In genomic region chr11:120550810-120551440, GRCm38 (mm10) we compare ENCODE assay signal across 8 mouse cellular contexts. TPM values are rescaled to one million over a fixed set of nuclear protein-coding genes. Genes with fewer than 3 reads are reported as not detected.
A peak's percentile ranks its signal among the peaks of the same experiment; 100 is the strongest.
DNase-seq lines count a peak whose midpoint lies in the region; ATAC-seq and TF ChIP-seq lines count a peak whose summit lies in the region.

Gene Ppp1r27, minus strand, starts transcription at chr11:120551132.

- WGBS in lung, adult 2 months, result 93% methylated on average over 28 of the region's 28 CpGs
- 91% methylated on average over 28 of the region's 28 CpGs for WGBS in embryonic facial prominence, embryonic 15.5 days
- 95% methylated on average over 28 of the region's 28 CpGs for WGBS in hindbrain, postnatal 0 days
- 94% methylated on average over 28 of the region's 28 CpGs for WGBS in neural tube, embryonic 12.5 days

- no peaks in the 10 kb centered on the region for H3K27me3 ChIP-seq in embryonic facial prominence, embryonic 15.5 days
- H3K27me3 ChIP-seq in hindbrain, postnatal 0 days (ENCODE audit: insufficient read depth, low read length), result no peaks in the 10 kb centered on the region
- no peaks in the 10 kb centered on the region for H3K27me3 ChIP-seq in neural tube, embryonic 12.5 days (replicated peaks)

- H3K4me2 ChIP-seq in embryonic facial prominence, embryonic 15.5 days (replicated peaks), result peak within 1 kb of the TSS; percentile 77
- peak within 1 kb of the TSS; percentile 86 for H3K4me2 ChIP-seq in hindbrain, postnatal 0 days (ENCODE audit: low read depth, low read length)
- H3K4me2 ChIP-seq in neural tube, embryonic 12.5 days (replicated peaks), result peak within 1 kb of the TSS; percentile 96

- H3K4me3 ChIP-seq in lung, adult 2 months (replicated peaks; ENCODE audit: extremely low read depth, low read depth, low read length), result peak within 1 kb of the TSS; percentile 77
- H3K4me3 ChIP-seq in embryonic facial prominence, embryonic 15.5 days (replicated peaks), result peak within 1 kb of the TSS; percentile 92
- peak within 1 kb of the TSS; percentile 74 for H3K4me3 ChIP-seq in hindbrain, postnatal 0 days (ENCODE audit: low read length)
- peak within 1 kb of the TSS; percentile 88 for H3K4me3 ChIP-seq in neural tube, embryonic 12.5 days

- no peaks in the 10 kb centered on the region for H3K9me3 ChIP-seq in embryonic facial prominence, embryonic 15.5 days (replicated peaks)
- H3K9me3 ChIP-seq in hindbrain, postnatal 0 days (ENCODE audit: low read length), result no peaks in the 10 kb centered on the region
- H3K9me3 ChIP-seq in neural tube, embryonic 12.5 days, result no peaks in the 10 kb centered on the region

- DNase-seq in lung, adult 2 months, result no peak
- DNase-seq in lung, postnatal 4 days, result no peak
- no peak for DNase-seq in hindbrain, postnatal 0 days (ENCODE audit: low spot score)
- DNase-seq in adrenal gland, postnatal 14 days, result no peak
- no peak for DNase-seq in urinary bladder, postnatal 36 days (ENCODE audit: low spot score in 2 of 2)

- TF ChIP-seq POLR2A in lung, adult 2 months (IDR thresholded peaks at IDR 0.05; ENCODE audit: borderline replicate concordance, extremely low read depth, low read depth, low read length), result no peak

- ATAC-seq in embryonic facial prominence, embryonic 15.5 days (ENCODE audit: insufficient number of reproducible peaks, low FRiP score, low TSS enrichment, low read depth), result no peak
- no peak for ATAC-seq in hindbrain, postnatal 0 days
- ATAC-seq in neural tube, embryonic 12.5 days (ENCODE audit: low FRiP score, low read depth), result no peak
- no peak for ATAC-seq in granulocyte monocyte progenitor cell, adult 5-6 weeks (replicated peaks; ENCODE audit: poor library complexity, severe bottlenecking)

- H3K36me3 ChIP-seq in embryonic facial prominence, embryonic 15.5 days, result 0 out of 2 replicates have a peak, but pooled peaks cover 3% of the 10 kb centered on the region
- no peaks in the 10 kb centered on the region for H3K36me3 ChIP-seq in hindbrain, postnatal 0 days (ENCODE audit: insufficient read depth, low read length)
- 0 out of 2 replicates have a peak, but pooled peaks cover 3% of the 10 kb centered on the region for H3K36me3 ChIP-seq in neural tube, embryonic 12.5 days

- TF ChIP-seq CTCF in lung, adult 2 months (IDR thresholded peaks at IDR 0.05; ENCODE audit: insufficient read depth, low read length), result no peak
- no peak for TF ChIP-seq CTCF in hindbrain, postnatal 0 days (IDR thresholded peaks at IDR 0.05; ENCODE audit: low read depth)

- peak within 1 kb of the TSS; percentile 99 for H3K9ac ChIP-seq in embryonic facial prominence, embryonic 15.5 days
- peak within 1 kb of the TSS; percentile 92 for H3K9ac ChIP-seq in hindbrain, postnatal 0 days (replicated peaks; ENCODE audit: low read length)
- H3K9ac ChIP-seq in neural tube, embryonic 12.5 days, result peak within 1 kb of the TSS; percentile 98

- H3K27ac ChIP-seq in embryonic facial prominence, embryonic 15.5 days (replicated peaks), result peak within 1 kb of the TSS; percentile 93
- peak within 1 kb of the TSS; percentile 84 for H3K27ac ChIP-seq in hindbrain, postnatal 0 days
- 0 out of 2 replicates have a peak within 1 kb of the TSS, but pooled peaks have one; percentile 37 for H3K27ac ChIP-seq in neural tube, embryonic 12.5 days

- peaks cover 17% of the 10 kb centered on the region for H3K4me1 ChIP-seq in lung, adult 2 months (ENCODE audit: control insufficient read depth, insufficient read depth, low read length)
- peaks cover 31% of the 10 kb centered on the region for H3K4me1 ChIP-seq in embryonic facial prominence, embryonic 15.5 days
- peaks cover 16% of the 10 kb centered on the region for H3K4me1 ChIP-seq in hindbrain, postnatal 0 days (ENCODE audit: insufficient read depth, low read length)
- peaks cover 25% of the 10 kb centered on the region for H3K4me1 ChIP-seq in neural tube, embryonic 12.5 days

RNA-seq across cellular contexts. Expression of gene Ppp1r27, which starts in this region (rescaled TPM):
- 3.3 TPM in 1 of 2 replicates, not detected in the other for polyA plus RNA-seq in lung, adult 2 months (2012; rRNA removed)
- 1.8 and 2.3 TPM in 2 replicates for polyA plus RNA-seq in embryonic facial prominence, embryonic 15.5 days (2015; fragmentation: Nextera tagmentation; extraction: Ambion mirVana)
- not detected in 2 replicates for total RNA-seq in hindbrain, postnatal 0 days (2014; rRNA removed)
- not detected in 2 replicates for polyA plus RNA-seq in hindbrain, postnatal 0 days (2015; fragmentation: Nextera tagmentation; extraction: Ambion mirVana)
- not detected in 2 replicates for polyA plus RNA-seq in neural tube, embryonic 12.5 days (2016; fragmentation: Nextera tagmentation; extraction: Ambion mirVana)
- 0.48 TPM in 1 of 2 replicates, not detected in the other for total RNA-seq in adrenal gland, postnatal 14 days (2021)
- not detected in 2 replicates for total RNA-seq in granulocyte monocyte progenitor cell, adult 5-6 weeks (2014; fragmentation: Nextera tagmentation)
- total RNA-seq in granulocyte monocyte progenitor cell, adult 5-6 weeks (2017), result not detected in 2 replicates

Comparison
In these comparisons a context has a peak if more than half of its experiments do, and no peak if none do; other contexts are left out.
1. H3K27ac ChIP-seq: peak in every context shown above with its lines; median percentile 93 in embryonic facial prominence, embryonic 15.5 days; 84 in hindbrain, postnatal 0 days; 37 in neural tube, embryonic 12.5 days.